Mouse (Mus musculus) ES-E14 (cell line): ENCODE measurements around the gene Arhgap9.

Experiments used
- HCFC1 ChIP-seq: IDR thresholded peaks from 2 replicates; pipeline ENCODE4 v1.6.1; 2012; ENCODE audit warnings: low read length, inconsistent platforms, borderline replicate concordance; ENCODE audit not compliant: insufficient read depth
- MAFK ChIP-seq: IDR thresholded peaks from 2 replicates; pipeline ENCODE4 v1.6.1; 2014; ENCODE audit warnings: mild to moderate bottlenecking, low read depth, low read length, inconsistent platforms; ENCODE audit not compliant: insufficient read depth

GRCm38 (mm10) chr10:127327461-127328145, 5.8 kb downstream of the Arhgap9 start:
- TF ChIP-seq HCFC1 (no peak), MAFK (no peak)
